ENCODE assay signal across 28 mouse cellular contexts in genomic region chr13:35678691-35679090, GRCm38 (mm10). TPM values are rescaled to one million over a fixed set of nuclear protein-coding genes. Genes with fewer than 3 reads are reported as not detected.
DNase-seq lines count a peak whose midpoint lies in the region; ATAC-seq and TF ChIP-seq lines count a peak whose summit lies in the region.
"Had no signal": no experiment of that assay in that cellular context is flagged by ENCODE, and none has a peak within 500 bp of the region (broad histone marks: within the 10 kb centered on the region; RNA-seq: fewer than 3 reads in every experiment).

No protein-coding gene starts in this region.

- WGBS in heart, embryonic 10.5 days, result 86% methylated on average over 6 of the region's 6 CpGs
- WGBS in heart, adult 2 months, result 83% methylated on average over 6 of the region's 6 CpGs
- 79% methylated on average over 6 of the region's 6 CpGs for WGBS in liver, embryonic 14.5 days (ENCODE audit: insufficient replicate concordance)
- 89% methylated on average over 6 of the region's 6 CpGs for WGBS in forebrain, embryonic 14.5 days
- 91% methylated on average over 6 of the region's 6 CpGs for WGBS in hindbrain, embryonic 13.5 days

- intact Hi-C loops in heart, adult 2 months (cut with DNase I), result no loop called here

- no peaks in the 10 kb centered on the region for H3K27me3 ChIP-seq in heart, embryonic 10.5 days (ENCODE audit: insufficient read depth, poor library complexity, severe bottlenecking)
- no peaks in the 10 kb centered on the region for H3K27me3 ChIP-seq in heart, adult 2 months (ENCODE audit: control insufficient read depth, insufficient read depth, low read length)
- no peaks in the 10 kb centered on the region for H3K27me3 ChIP-seq in erythroblast, embryonic 14.5 days (ENCODE audit: control insufficient read depth)
- H3K27me3 ChIP-seq in liver, embryonic 14.5 days (ENCODE audit: control insufficient read depth, insufficient read depth, low read length), result no peaks in the 10 kb centered on the region
- H3K27me3 ChIP-seq in forebrain, embryonic 14.5 days (replicated peaks; ENCODE audit: control insufficient read depth, insufficient read depth, low read length), result no peaks in the 10 kb centered on the region
- H3K27me3 ChIP-seq in hindbrain, embryonic 13.5 days, result no peaks in the 10 kb centered on the region
- H3K27me3 ChIP-seq: embryonic facial prominence, embryonic 15.5 days; forebrain, embryonic 15.5 days; heart, embryonic 12.5 days; hindbrain, embryonic 15.5 days; limb, embryonic 13.5 days; Patski had no signal

- H3K4me3 ChIP-seq in heart, embryonic 10.5 days, result no peak overlapping the region
- no peak overlapping the region for H3K4me3 ChIP-seq in heart, adult 2 months
- peak overlapping the region; percentile 36 for H3K4me3 ChIP-seq in erythroblast, embryonic 14.5 days (replicated peaks)
- H3K4me3 ChIP-seq in liver, embryonic 14.5 days (ENCODE audit: insufficient read depth in 1 of 2, low read depth in 2 of 2, low read length in 2 of 2), result no peak overlapping the region
- no peak overlapping the region for H3K4me3 ChIP-seq in forebrain, embryonic 14.5 days (ENCODE audit: low read depth, low read length)
- H3K4me3 ChIP-seq in hindbrain, embryonic 13.5 days, result no peak overlapping the region
- H3K4me3 ChIP-seq: embryonic facial prominence, embryonic 10.5 days; embryonic facial prominence, embryonic 15.5 days; forebrain, embryonic 15.5 days; gastrocnemius, adult 2 months; heart, embryonic 12.5 days; hindbrain, embryonic 15.5 days; layer of hippocampus, adult 2 months; limb, embryonic 13.5 days had no signal

- H3K36me3 ChIP-seq in heart, embryonic 10.5 days, result no peaks in the 10 kb centered on the region
- H3K36me3 ChIP-seq in heart, adult 2 months (ENCODE audit: control insufficient read depth, insufficient read depth, low read length), result no peaks in the 10 kb centered on the region
- peaks cover 9% of the 10 kb centered on the region for H3K36me3 ChIP-seq in erythroblast, embryonic 14.5 days (ENCODE audit: control insufficient read depth)
- no peaks in the 10 kb centered on the region for H3K36me3 ChIP-seq in liver, embryonic 14.5 days (replicated peaks; ENCODE audit: control insufficient read depth, insufficient read depth, low read depth)
- no peaks in the 10 kb centered on the region for H3K36me3 ChIP-seq in forebrain, embryonic 14.5 days (ENCODE audit: control insufficient read depth, insufficient read depth, low read length)
- no peaks in the 10 kb centered on the region for H3K36me3 ChIP-seq in hindbrain, embryonic 13.5 days
- H3K36me3 ChIP-seq: embryonic facial prominence, embryonic 10.5 days; embryonic facial prominence, embryonic 15.5 days; forebrain, embryonic 15.5 days; G1E; heart, embryonic 12.5 days; hindbrain, embryonic 15.5 days; limb, embryonic 13.5 days had no signal

- TF ChIP-seq EP300 in heart, adult 2 months (IDR thresholded peaks at IDR 0.05; ENCODE audit: insufficient read depth, low read depth, low read length), result no peak
- TF ChIP-seq EP300 in liver, embryonic 14.5 days (IDR thresholded peaks at IDR 0.05; ENCODE audit: low read depth), result no peak

- TF ChIP-seq CTCF in heart, adult 2 months (IDR thresholded peaks at IDR 0.05), result no peak
- no peak for TF ChIP-seq CTCF in liver, embryonic 14.5 days (IDR thresholded peaks at IDR 0.05; ENCODE audit: low read depth)

- no peak for ATAC-seq in liver, embryonic 14.5 days (ENCODE audit: insufficient read depth)
- ATAC-seq in forebrain, embryonic 14.5 days, result no peak
- no peak for ATAC-seq in hindbrain, embryonic 13.5 days (ENCODE audit: low FRiP score)
- ATAC-seq: forebrain, embryonic 15.5 days; inflammation-experienced regulatory T-cells, adult 6 months; Patski had no signal

- peak overlapping the region; percentile 60 for H3K4me2 ChIP-seq in liver, embryonic 14.5 days (ENCODE audit: low read depth)
- no peak overlapping the region for H3K4me2 ChIP-seq in forebrain, embryonic 14.5 days (ENCODE audit: low read length)
- no peak overlapping the region for H3K4me2 ChIP-seq in hindbrain, embryonic 13.5 days
- H3K4me2 ChIP-seq: embryonic facial prominence, embryonic 15.5 days; forebrain, embryonic 15.5 days; heart, embryonic 12.5 days; hindbrain, embryonic 15.5 days; limb, embryonic 13.5 days had no signal

- TF ChIP-seq POLR2A in heart, adult 2 months (IDR thresholded peaks at IDR 0.05; ENCODE audit: insufficient read depth, low read depth, low read length), result no peak

- H3K4me1 ChIP-seq in heart, embryonic 10.5 days, result peaks cover 4% of the 10 kb centered on the region; the same call in 1 of the 2 replicates
- no peaks in the 10 kb centered on the region for H3K4me1 ChIP-seq in heart, adult 2 months (ENCODE audit: control insufficient read depth, insufficient read depth, low read length)
- H3K4me1 ChIP-seq in erythroblast, embryonic 14.5 days (ENCODE audit: control insufficient read depth), result peaks cover 77% of the 10 kb centered on the region
- peaks cover 45 to 48% of the 10 kb centered on the region in 2 experiments for H3K4me1 ChIP-seq in liver, embryonic 14.5 days (replicated peaks; ENCODE audit: control insufficient read depth in 2 of 2, insufficient read depth in 2 of 2, low read length in 1 of 2)
- H3K4me1 ChIP-seq in forebrain, embryonic 14.5 days (ENCODE audit: control insufficient read depth, insufficient read depth, low read length), result no peaks in the 10 kb centered on the region
- H3K4me1 ChIP-seq in hindbrain, embryonic 13.5 days (replicated peaks), result no peaks in the 10 kb centered on the region
- H3K4me1 ChIP-seq: embryonic facial prominence, embryonic 10.5 days; forebrain, embryonic 15.5 days; hindbrain, embryonic 15.5 days had no signal

- no peaks in the 10 kb centered on the region for H3K79me2 ChIP-seq in heart, adult 2 months (replicated peaks; ENCODE audit: control insufficient read depth, insufficient read depth, low read length)

- peak; percentile 56 for DNase-seq in heart, embryonic 10.5 days (ENCODE audit: low spot score)
- no peak for DNase-seq in heart, adult 2 months
- DNase-seq in liver, embryonic 14.5 days (ENCODE audit: low read depth in 3 of 3, low spot score in 3 of 3), result peak in 1 of 3 experiments; percentile 9
- no peak for DNase-seq in cerebellum, adult 18-20 months
- DNase-seq in forebrain, embryonic 14.5 days (ENCODE audit: low spot score), result no peak
- DNase-seq: adrenal gland, postnatal 14 days; cerebellum, adult 8-10 months; cerebellum, postnatal 25 days; gastrocnemius, adult 2 months; kidney, adult 11 months; kidney, postnatal 36 days; lung, adult 2 months; lung, postnatal 10 days; midbrain, embryonic 14.5 days; right cerebral cortex, postnatal 14 days had no signal

- H3K9me3 ChIP-seq in heart, embryonic 10.5 days, result no peaks in the 10 kb centered on the region
- H3K9me3 ChIP-seq in erythroblast, embryonic 14.5 days (ENCODE audit: control insufficient read depth, low read length), result peaks cover 3% of the 10 kb centered on the region
- no peaks in the 10 kb centered on the region for H3K9me3 ChIP-seq in liver, embryonic 14.5 days (ENCODE audit: control insufficient read depth, low read length)
- no peaks in the 10 kb centered on the region for H3K9me3 ChIP-seq in forebrain, embryonic 14.5 days (replicated peaks; ENCODE audit: control insufficient read depth, low read length)
- H3K9me3 ChIP-seq in hindbrain, embryonic 13.5 days, result no peaks in the 10 kb centered on the region
- H3K9me3 ChIP-seq: embryonic facial prominence, embryonic 10.5 days; embryonic facial prominence, embryonic 15.5 days; forebrain, embryonic 15.5 days; G1E; heart, embryonic 12.5 days; hindbrain, embryonic 15.5 days; limb, embryonic 13.5 days had no signal

- H3K27ac ChIP-seq in heart, embryonic 10.5 days, result no peak overlapping the region; the same call in 1 of the 2 replicates
- no peak overlapping the region for H3K27ac ChIP-seq in heart, adult 2 months
- peak overlapping the region; percentile 100 for H3K27ac ChIP-seq in liver, embryonic 14.5 days
- H3K27ac ChIP-seq in forebrain, embryonic 14.5 days (ENCODE audit: low read depth, low read length), result no peak overlapping the region
- no peak overlapping the region for H3K27ac ChIP-seq in hindbrain, embryonic 13.5 days
- H3K27ac ChIP-seq: embryonic facial prominence, embryonic 10.5 days; embryonic facial prominence, embryonic 15.5 days; forebrain, embryonic 15.5 days; gastrocnemius, adult 2 months; hindbrain, embryonic 15.5 days; layer of hippocampus, adult 2 months; limb, embryonic 13.5 days; macrophage had no signal

- no peak overlapping the region for H3K9ac ChIP-seq in heart, adult 2 months (ENCODE audit: low read depth, low read length)
- peak overlapping the region; percentile 67 for H3K9ac ChIP-seq in liver, embryonic 14.5 days (replicated peaks)
- no peak overlapping the region for H3K9ac ChIP-seq in forebrain, embryonic 14.5 days (ENCODE audit: low read length)
- no peak overlapping the region for H3K9ac ChIP-seq in hindbrain, embryonic 13.5 days
- H3K9ac ChIP-seq: embryonic facial prominence, embryonic 15.5 days; forebrain, embryonic 15.5 days; heart, embryonic 12.5 days; hindbrain, embryonic 15.5 days; limb, embryonic 13.5 days had no signal

RNA-seq across cellular contexts. Expression of gene Cdyl, which starts 19.1 kb away (rescaled TPM):
- polyA plus RNA-seq in heart, embryonic 10.5 days (2016; fragmentation: Nextera tagmentation; extraction: Ambion mirVana), result 14.6 and 15.7 TPM in 2 replicates
- 10 to 100 TPM in 1 of 2 experiments, 1 to 10 TPM in 1; 8.4 to 11.2 TPM for total RNA-seq in heart, adult 2 months (2021)
- 3.1 and 4.2 TPM in 2 replicates for polyA plus RNA-seq in heart, adult 2 months (2012; rRNA removed)
- polyA plus RNA-seq in erythroblast, embryonic 14.5 days (2012), result 1.7 and 2.3 TPM in 2 replicates
- 5.4 and 7.9 TPM in 2 replicates for polyA plus RNA-seq in liver, embryonic 14.5 days (2012; rRNA removed)
- polyA plus RNA-seq in liver, embryonic 14.5 days (2014; fragmentation: Nextera tagmentation; extraction: Ambion mirVana), result 10.4 and 14.3 TPM in 2 replicates
- polyA plus RNA-seq in forebrain, embryonic 14.5 days (2014; fragmentation: Nextera tagmentation; extraction: Ambion mirVana), result 4.5 and 4.6 TPM in 2 replicates
- 5.8 and 6.0 TPM in 2 replicates for polyA plus RNA-seq in hindbrain, embryonic 13.5 days (2015; fragmentation: Nextera tagmentation; extraction: Ambion mirVana)
